Comparison of ENCODE assay signal across 31 mouse cellular contexts in the genomic region with DNA sequence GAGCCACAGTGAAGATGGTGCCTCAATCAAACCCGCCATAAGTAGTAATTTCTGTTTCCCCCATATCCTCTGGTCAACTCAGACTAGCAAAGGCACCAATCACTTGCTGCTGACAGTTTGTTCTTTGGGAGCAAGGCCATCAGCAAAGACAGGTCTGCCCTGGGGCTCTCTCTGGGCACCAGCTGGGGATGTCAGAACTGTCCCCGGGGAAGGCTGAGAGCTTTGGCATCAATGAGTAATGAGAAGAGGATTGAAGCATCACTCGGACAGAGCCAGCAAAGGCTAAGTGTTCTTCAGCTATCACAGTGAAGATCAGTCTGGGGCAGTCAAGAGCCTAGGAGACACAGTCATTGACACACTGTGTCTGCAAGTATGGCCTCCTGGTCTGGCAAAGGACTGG. TPM values are rescaled to one million over a fixed set of nuclear protein-coding genes. Genes with fewer than 3 reads are reported as not detected.
DNase-seq lines count a peak whose midpoint lies in the region; ATAC-seq and TF ChIP-seq lines count a peak whose summit lies in the region.
"Had no signal": no experiment of that assay in that cellular context is flagged by ENCODE, and none has a peak within 500 bp of the region (broad histone marks: within the 10 kb centered on the region; RNA-seq: fewer than 3 reads in every experiment).

No protein-coding gene starts in this region.

- 69% methylated on average over 3 of the region's 3 CpGs for WGBS in neural tube, embryonic 11.5 days
- WGBS in neural tube, embryonic 15.5 days = 54% methylated on average over 3 of the region's 3 CpGs

- no peak overlapping the region for H3K4me2 ChIP-seq in neural tube, embryonic 11.5 days (ENCODE audit: low read depth)
- no peak overlapping the region for H3K4me2 ChIP-seq in neural tube, embryonic 15.5 days
- H3K4me2 ChIP-seq: embryonic facial prominence, embryonic 12.5 days; heart, embryonic 11.5 days; liver, embryonic 12.5 days; midbrain, embryonic 15.5 days; neural tube, embryonic 12.5 days had no signal

- no peak for TF ChIP-seq CTCF in gastrocnemius, adult 2 months (IDR thresholded peaks at IDR 0.05)

- no peaks in the 10 kb centered on the region for H3K27me3 ChIP-seq in neural tube, embryonic 11.5 days (ENCODE audit: control insufficient read depth, insufficient read depth, low read length)
- no peaks in the 10 kb centered on the region for H3K27me3 ChIP-seq in neural tube, embryonic 15.5 days (replicated peaks)
- H3K27me3 ChIP-seq: embryonic facial prominence, embryonic 12.5 days; liver, embryonic 12.5 days; midbrain, embryonic 15.5 days; neural tube, embryonic 12.5 days; Patski had no signal

- no peak overlapping the region for H3K4me3 ChIP-seq in gastrocnemius, adult 2 months
- H3K4me3 ChIP-seq in neural tube, embryonic 11.5 days (ENCODE audit: low read depth, low read length) = no peak overlapping the region
- H3K4me3 ChIP-seq in neural tube, embryonic 15.5 days (replicated peaks) = no peak overlapping the region
- H3K4me3 ChIP-seq: embryonic facial prominence, embryonic 12.5 days; liver, embryonic 12.5 days; megakaryocyte, embryonic 14.5 days; midbrain, embryonic 15.5 days; neural tube, embryonic 12.5 days had no signal

- no peak for ATAC-seq in neural tube, embryonic 11.5 days (ENCODE audit: insufficient read depth, low FRiP score, low TSS enrichment)
- no peak for ATAC-seq in neural tube, embryonic 15.5 days (ENCODE audit: low FRiP score)
- ATAC-seq: forebrain, embryonic 14.5 days; intestine, embryonic 16.5 days; liver, embryonic 12.5 days; liver, postnatal 0 days; midbrain, embryonic 15.5 days; Patski had no signal

- no peaks in the 10 kb centered on the region for H3K4me1 ChIP-seq in neural tube, embryonic 11.5 days (ENCODE audit: control insufficient read depth, insufficient read depth, low read length)
- H3K4me1 ChIP-seq in neural tube, embryonic 15.5 days = peaks cover 17% of the 10 kb centered on the region
- H3K4me1 ChIP-seq: embryonic facial prominence, embryonic 12.5 days; liver, embryonic 12.5 days; megakaryocyte, embryonic 14.5 days; midbrain, embryonic 15.5 days had no signal

- no peak overlapping the region for H3K9ac ChIP-seq in neural tube, embryonic 11.5 days (ENCODE audit: low read length)
- H3K9ac ChIP-seq in neural tube, embryonic 15.5 days (replicated peaks) = no peak overlapping the region
- H3K9ac ChIP-seq: embryonic facial prominence, embryonic 12.5 days; liver, embryonic 12.5 days; liver, postnatal 0 days; midbrain, embryonic 15.5 days; neural tube, embryonic 12.5 days had no signal

- H3K9me3 ChIP-seq in neural tube, embryonic 11.5 days (ENCODE audit: control insufficient read depth, low read length) = no peaks in the 10 kb centered on the region
- no peaks in the 10 kb centered on the region for H3K9me3 ChIP-seq in neural tube, embryonic 15.5 days (replicated peaks)
- H3K9me3 ChIP-seq: embryonic facial prominence, embryonic 12.5 days; G1E; liver, embryonic 12.5 days; midbrain, embryonic 15.5 days had no signal

- intact Hi-C loops in gastrocnemius, adult 2 months (cut with DNase I) = no loop called here
- intact Hi-C loops in gastrocnemius, postnatal 14 days (cut with DNase I; ENCODE audit: low total_unique reads) = no loop called here
- intact Hi-C loops in left cerebral cortex, postnatal 10 days (cut with DNase I) = no loop called here

- H3K36me3 ChIP-seq in neural tube, embryonic 11.5 days (ENCODE audit: control insufficient read depth, insufficient read depth, low read length) = no peaks in the 10 kb centered on the region
- no peaks in the 10 kb centered on the region for H3K36me3 ChIP-seq in neural tube, embryonic 15.5 days
- H3K36me3 ChIP-seq: embryonic facial prominence, embryonic 12.5 days; G1E; liver, embryonic 12.5 days; midbrain, embryonic 15.5 days; neural tube, embryonic 12.5 days had no signal

- no peak overlapping the region for H3K27ac ChIP-seq in gastrocnemius, adult 2 months
- no peak overlapping the region for H3K27ac ChIP-seq in neural tube, embryonic 11.5 days (ENCODE audit: low read depth, low read length)
- H3K27ac ChIP-seq in neural tube, embryonic 15.5 days (replicated peaks) = no peak overlapping the region
- H3K27ac ChIP-seq: embryonic facial prominence, embryonic 12.5 days; kidney, postnatal 0 days; liver, embryonic 12.5 days; midbrain, embryonic 15.5 days; neural tube, embryonic 12.5 days had no signal

- peak; percentile 34 to 51 for DNase-seq in adrenal gland, adult (ENCODE audit: inconsistent age in 2 of 2, low spot score in 1 of 2)
- no peak for DNase-seq in adrenal gland, postnatal 25 days
- peak; percentile 7 for DNase-seq in gastrocnemius, adult 2 months
- DNase-seq in gastrocnemius, postnatal 14 days = no peak
- peak; percentile 44 for DNase-seq in neural tube, embryonic 11.5 days (ENCODE audit: low spot score)
- DNase-seq in left cerebral cortex, postnatal 10 days (ENCODE audit: extremely low spot score in 1 of 2, low spot score in 2 of 2) = no peak
- DNase-seq in spleen, adult 18-20 months = no peak
- DNase-seq: adrenal gland, adult 8-10 months; cerebellum, adult 11-12 months; gastrocnemius, postnatal 36 days; heart, adult 18-20 months; heart, postnatal 36 days; kidney, adult 8-10 months; kidney, postnatal 4 days; left cerebral cortex, postnatal 4 days; liver, postnatal 0 days; lung, postnatal 36 days; right cerebral cortex, postnatal 25 days; thymus, postnatal 25 days had no signal

RNA-seq across cellular contexts. Expression of a gene that starts 46.0 kb away (rescaled TPM):
- 24.3 and 27.1 TPM in 2 replicates for total RNA-seq in adrenal gland, postnatal 25 days (2021)
- 10 to 100 TPM; 19.6 to 22.9 TPM for total RNA-seq in gastrocnemius, adult 2 months (2021)
- 10 to 100 TPM; 54.1 to 58.9 TPM for total RNA-seq in gastrocnemius, postnatal 14 days (2021)
- 55.5 and 57.3 TPM in 2 replicates for polyA plus RNA-seq in neural tube, embryonic 11.5 days (2014; fragmentation: Nextera tagmentation; extraction: Ambion mirVana)
- polyA plus RNA-seq in neural tube, embryonic 15.5 days (2015; fragmentation: Nextera tagmentation; extraction: Ambion mirVana) = 37.8 and 41.2 TPM in 2 replicates
- 10 to 100 TPM; 80.5 to 85.2 TPM for total RNA-seq in left cerebral cortex, postnatal 10 days (2021)
- polyA plus RNA-seq: G1E had no signal

Comparison
In these comparisons a context has a peak if more than half of its experiments do, and no peak if none do; other contexts are left out.
1. DNase-seq: peak in adrenal gland, adult (2 of 2), gastrocnemius, adult 2 months (single experiment) and neural tube, embryonic 11.5 days (single experiment); none in adrenal gland, postnatal 25 days (single experiment), gastrocnemius, postnatal 14 days (single experiment), left cerebral cortex, postnatal 10 days (0 of 2) and spleen, adult 18-20 months (0 of 2).